Mouse (Mus musculus): ENCODE data around the gene H2afy. TPM values are rescaled to one million over a fixed set of nuclear protein-coding genes. Genes with fewer than 3 reads are reported as not detected.

Gene H2afy
- polyA plus RNA-seq, 2 experiments: 297 to 304 TPM

- ATAC-seq (ENCODE audit: low FRiP score, low read depth) (no peak), DNase-seq (ENCODE audit: low spot score) (no peak)
- no peak for TF ChIP-seq POLR2A (IDR thresholded peaks at IDR 0.05; ENCODE audit: borderline replicate concordance, extremely low read depth, insufficient read depth, insufficient read length)
- H3K4me2 ChIP-seq (replicated peaks; ENCODE audit: low read depth, low read length, severe bottlenecking): no peak overlapping the region
- peaks cover 80% of the 10 kb centered on the region for H3K36me3 ChIP-seq (ENCODE audit: control insufficient read depth, insufficient read depth, low read length)
- H3K4me1 ChIP-seq (ENCODE audit: control insufficient read depth, insufficient read depth, low read length): no peaks in the 10 kb centered on the region
- no peaks in the 10 kb centered on the region for H3K27me3 ChIP-seq (ENCODE audit: control insufficient read depth, insufficient read depth, low read length)
- no peaks in the 10 kb centered on the region for H3K9me3 ChIP-seq (ENCODE audit: control insufficient read depth, low read length)
- WGBS: 83% methylated on average over 3 of the region's 3 CpGs
- no peak overlapping the region for H3K27ac ChIP-seq (replicated peaks; ENCODE audit: low read depth, low read length)
- H3K9ac ChIP-seq (ENCODE audit: low read depth, low read length, severe bottlenecking): no peak overlapping the region
- H3K4me3 ChIP-seq (replicated peaks; ENCODE audit: low read length): no peak overlapping the region
These were observed 42.5 kb downstream of the H2afy start for GRCm38 (mm10) chr13:56093680-56094079.

DNA sequence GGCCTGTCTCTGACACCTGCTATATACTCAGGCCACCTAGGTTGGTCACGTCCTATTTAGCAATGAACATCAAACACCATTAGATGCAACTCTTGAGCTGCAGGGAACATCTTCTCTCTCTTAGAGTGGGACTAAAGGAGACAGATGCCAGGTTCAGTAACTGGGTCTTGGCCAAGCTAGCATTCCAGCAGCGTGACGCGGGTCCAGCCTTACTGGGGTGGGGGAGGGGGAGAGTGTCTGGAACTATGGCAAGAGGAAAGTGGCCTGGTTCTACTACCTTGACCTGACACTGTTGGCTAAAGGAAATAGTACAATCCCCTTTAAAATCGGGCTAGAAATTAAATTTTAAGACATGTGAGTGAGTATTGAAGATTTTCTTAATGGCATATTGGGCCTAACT is 43.6 kb downstream of the H2afy start:
- H3K4me3 ChIP-seq (replicated peaks; ENCODE audit: low read length): no peak overlapping the region
- H3K27me3 ChIP-seq (ENCODE audit: control insufficient read depth, insufficient read depth, low read length): no peaks in the 10 kb centered on the region
- ATAC-seq (ENCODE audit: low FRiP score, low read depth) (no peak), DNase-seq (ENCODE audit: low spot score) (no peak)
- no peak overlapping the region for H3K4me2 ChIP-seq (replicated peaks; ENCODE audit: low read depth, low read length, severe bottlenecking)
- no peaks in the 10 kb centered on the region for H3K4me1 ChIP-seq (ENCODE audit: control insufficient read depth, insufficient read depth, low read length)
- peaks cover 85% of the 10 kb centered on the region for H3K36me3 ChIP-seq (ENCODE audit: control insufficient read depth, insufficient read depth, low read length)
- no peaks in the 10 kb centered on the region for H3K9me3 ChIP-seq (ENCODE audit: control insufficient read depth, low read length)
- 87% methylated on average over 5 of the region's 5 CpGs for WGBS
- H3K9ac ChIP-seq (ENCODE audit: low read depth, low read length, severe bottlenecking): no peak overlapping the region
- H3K27ac ChIP-seq (replicated peaks; ENCODE audit: low read depth, low read length): no peak overlapping the region
- no peak for TF ChIP-seq POLR2A (IDR thresholded peaks at IDR 0.05; ENCODE audit: borderline replicate concordance, extremely low read depth, insufficient read depth, insufficient read length)

DNA sequence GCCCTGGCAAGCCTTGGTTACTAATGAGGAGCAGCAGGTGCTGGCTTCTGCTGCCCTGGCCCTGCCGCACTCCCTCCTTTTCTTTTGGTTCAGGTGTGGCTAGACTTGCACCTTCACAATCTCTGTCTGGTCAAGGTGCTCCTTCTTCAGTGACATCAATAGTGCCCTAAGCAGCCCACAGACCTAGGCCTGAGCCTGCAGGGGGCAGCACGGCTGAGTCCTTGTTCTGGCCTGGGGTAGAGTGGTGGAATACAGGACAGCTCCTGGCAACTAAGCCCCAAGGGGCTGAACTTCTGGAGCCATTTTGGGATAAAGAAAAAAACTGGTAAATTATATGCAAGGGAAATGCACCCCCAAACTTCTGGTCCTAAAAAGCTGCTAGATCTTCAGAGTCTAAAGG is 45.6 kb downstream of the H2afy start:
- Histone ChIP-seq H3K9ac (ENCODE audit: low read depth, low read length, severe bottlenecking) (no peak overlapping the region), H3K4me3 (replicated peaks; ENCODE audit: low read length) (no peak overlapping the region), H3K9me3 (ENCODE audit: control insufficient read depth, low read length) (no peaks in the 10 kb centered on the region), H3K27me3 (ENCODE audit: control insufficient read depth, insufficient read depth, low read length) (no peaks in the 10 kb centered on the region), H3K4me1 (ENCODE audit: control insufficient read depth, insufficient read depth, low read length) (no peaks in the 10 kb centered on the region), H3K27ac (replicated peaks; ENCODE audit: low read depth, low read length) (no peak overlapping the region), H3K36me3 (ENCODE audit: control insufficient read depth, insufficient read depth, low read length) (peaks cover 87% of the 10 kb centered on the region), H3K4me2 (replicated peaks; ENCODE audit: low read depth, low read length, severe bottlenecking) (no peak overlapping the region)
- TF ChIP-seq POLR2A (IDR thresholded peaks at IDR 0.05; ENCODE audit: borderline replicate concordance, extremely low read depth, insufficient read depth, insufficient read length): no peak
- DNase-seq (ENCODE audit: low spot score): no peak
- WGBS: 72% methylated on average over 2 of the region's 2 CpGs
- ATAC-seq (ENCODE audit: low FRiP score, low read depth): no peak

- Histone ChIP-seq H3K27me3 (ENCODE audit: control insufficient read depth, insufficient read depth, low read length) (no peaks in the 10 kb centered on the region), H3K36me3 (ENCODE audit: control insufficient read depth, insufficient read depth, low read length) (peaks cover 88% of the 10 kb centered on the region), H3K9me3 (ENCODE audit: control insufficient read depth, low read length) (no peaks in the 10 kb centered on the region), H3K9ac (ENCODE audit: low read depth, low read length, severe bottlenecking) (no peak overlapping the region), H3K27ac (replicated peaks; ENCODE audit: low read depth, low read length) (no peak overlapping the region), H3K4me1 (ENCODE audit: control insufficient read depth, insufficient read depth, low read length) (no peaks in the 10 kb centered on the region), H3K4me2 (replicated peaks; ENCODE audit: low read depth, low read length, severe bottlenecking) (no peak overlapping the region), H3K4me3 (replicated peaks; ENCODE audit: low read length) (no peak overlapping the region)
- ATAC-seq (ENCODE audit: low FRiP score, low read depth) (no peak), DNase-seq (ENCODE audit: low spot score) (no peak)
- no peak for TF ChIP-seq POLR2A (IDR thresholded peaks at IDR 0.05; ENCODE audit: borderline replicate concordance, extremely low read depth, insufficient read depth, insufficient read length)
- WGBS: 82% methylated on average over 13 of the region's 13 CpGs
These were observed 47.6 kb downstream of the H2afy start for GRCm38 (mm10) chr13:56088602-56089001.

DNA sequence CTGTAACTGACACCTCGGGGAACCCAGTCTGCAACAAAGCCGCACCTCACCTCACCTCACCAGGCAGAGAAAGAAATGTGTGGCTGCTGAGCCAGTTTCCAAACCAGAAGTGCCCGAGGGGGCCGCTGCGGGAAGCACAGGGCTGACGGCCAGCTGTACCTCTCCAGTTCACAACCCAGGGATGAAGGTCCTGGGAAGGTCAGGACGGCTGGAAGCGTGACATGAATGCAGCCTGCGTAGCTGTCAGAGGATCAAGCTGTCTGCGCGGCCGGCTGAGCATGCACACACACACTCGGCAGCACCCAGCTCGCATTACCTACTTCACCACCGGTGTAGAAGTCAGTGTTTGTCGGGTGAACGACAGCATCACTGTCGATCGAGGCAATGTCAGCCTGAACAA is 48.2 kb downstream of the H2afy start:
- ATAC-seq (ENCODE audit: low FRiP score, low read depth) (no peak), DNase-seq (ENCODE audit: low spot score) (no peak)
- H3K27me3 ChIP-seq (ENCODE audit: control insufficient read depth, insufficient read depth, low read length): no peaks in the 10 kb centered on the region
- H3K4me3 ChIP-seq (replicated peaks; ENCODE audit: low read length): no peak overlapping the region
- no peak overlapping the region for H3K9ac ChIP-seq (ENCODE audit: low read depth, low read length, severe bottlenecking)
- TF ChIP-seq POLR2A (IDR thresholded peaks at IDR 0.05; ENCODE audit: borderline replicate concordance, extremely low read depth, insufficient read depth, insufficient read length): no peak
- WGBS: 63% methylated on average over 19 of the region's 19 CpGs
- peaks cover 87% of the 10 kb centered on the region for H3K36me3 ChIP-seq (ENCODE audit: control insufficient read depth, insufficient read depth, low read length)
- H3K4me2 ChIP-seq (replicated peaks; ENCODE audit: low read depth, low read length, severe bottlenecking): no peak overlapping the region
- H3K9me3 ChIP-seq (ENCODE audit: control insufficient read depth, low read length): no peaks in the 10 kb centered on the region
- H3K4me1 ChIP-seq (ENCODE audit: control insufficient read depth, insufficient read depth, low read length): no peaks in the 10 kb centered on the region
- H3K27ac ChIP-seq (replicated peaks; ENCODE audit: low read depth, low read length): no peak overlapping the region
